Comparison of ENCODE assay signal across 8 mouse cellular contexts in genomic region chr6:34447961-34448360, GRCm38 (mm10). TPM values are rescaled to one million over a fixed set of nuclear protein-coding genes. Genes with fewer than 3 reads are reported as not detected.
DNase-seq lines count a peak whose midpoint lies in the region; ATAC-seq and TF ChIP-seq lines count a peak whose summit lies in the region.

No protein-coding gene starts in this region.

- TF ChIP-seq CTCF in intestine, postnatal 0 days (IDR thresholded peaks at IDR 0.05; ENCODE audit: low read depth): peak; percentile 90

- no peaks in the 10 kb centered on the region for H3K9me3 ChIP-seq in neural tube, embryonic 15.5 days (replicated peaks)
- no peaks in the 10 kb centered on the region for H3K9me3 ChIP-seq in intestine, postnatal 0 days (ENCODE audit: control insufficient read depth)
- H3K9me3 ChIP-seq in limb, embryonic 14.5 days (ENCODE audit: control insufficient read depth, low read length): no peaks in the 10 kb centered on the region

- H3K27me3 ChIP-seq in neural tube, embryonic 15.5 days (replicated peaks): no peaks in the 10 kb centered on the region
- no peaks in the 10 kb centered on the region for H3K27me3 ChIP-seq in intestine, postnatal 0 days (replicated peaks; ENCODE audit: control insufficient read depth, insufficient read depth, low read length)
- H3K27me3 ChIP-seq in limb, embryonic 14.5 days (ENCODE audit: control insufficient read depth, insufficient read depth, low read length): no peaks in the 10 kb centered on the region

- no peak overlapping the region for H3K4me2 ChIP-seq in neural tube, embryonic 15.5 days
- no peak overlapping the region for H3K4me2 ChIP-seq in intestine, postnatal 0 days (replicated peaks; ENCODE audit: low read depth)
- no peak overlapping the region for H3K4me2 ChIP-seq in limb, embryonic 14.5 days (replicated peaks; ENCODE audit: low read depth, low read length, severe bottlenecking)

- no peaks in the 10 kb centered on the region for H3K4me1 ChIP-seq in neural tube, embryonic 15.5 days
- H3K4me1 ChIP-seq in intestine, postnatal 0 days (replicated peaks; ENCODE audit: control insufficient read depth, insufficient read depth, low read length): no peaks in the 10 kb centered on the region
- no peaks in the 10 kb centered on the region for H3K4me1 ChIP-seq in limb, embryonic 14.5 days (ENCODE audit: control insufficient read depth, insufficient read depth, low read length)

- H3K27ac ChIP-seq in neural tube, embryonic 15.5 days (replicated peaks): no peak overlapping the region
- H3K27ac ChIP-seq in intestine, postnatal 0 days (ENCODE audit: low read depth, low read length): no peak overlapping the region
- H3K27ac ChIP-seq in limb, embryonic 14.5 days (replicated peaks; ENCODE audit: low read depth, low read length): no peak overlapping the region

- no peak overlapping the region for H3K4me3 ChIP-seq in neural tube, embryonic 15.5 days (replicated peaks)
- H3K4me3 ChIP-seq in intestine, postnatal 0 days (ENCODE audit: low read depth, low read length): no peak overlapping the region
- H3K4me3 ChIP-seq in limb, embryonic 14.5 days (replicated peaks; ENCODE audit: low read length): no peak overlapping the region

- no peak for ATAC-seq in neural tube, embryonic 15.5 days (ENCODE audit: low FRiP score)
- no peak for ATAC-seq in intestine, postnatal 0 days
- ATAC-seq in limb, embryonic 14.5 days (ENCODE audit: low FRiP score, low read depth): no peak

- WGBS in neural tube, embryonic 15.5 days: 8% methylated on average over 2 of the region's 2 CpGs
- WGBS in intestine, postnatal 0 days: 7% methylated on average over 2 of the region's 2 CpGs
- WGBS in limb, embryonic 14.5 days: 8% methylated on average over 2 of the region's 2 CpGs

- DNase-seq in neural tube, embryonic 10.5 days (ENCODE audit: extremely low spot score, low spot score): peak; percentile 57
- peak; percentile 67 for DNase-seq in c-Kit-positive CD71-positive TER-119-positive erythroid progenitor cells, embryonic 14.5 days (ENCODE audit: low spot score)
- DNase-seq in frontal cortex, postnatal 10 days (ENCODE audit: low spot score in 2 of 2): peak; percentile 34 to 53
- DNase-seq in limb, embryonic 14.5 days (ENCODE audit: low spot score): peak; percentile 78
- peak; percentile 53 for DNase-seq in ovary, postnatal 36 days (ENCODE audit: low spot score)
- peak; percentile 62 to 68 for DNase-seq in thymus, postnatal 36 days

- TF ChIP-seq POLR2A in limb, embryonic 14.5 days (IDR thresholded peaks at IDR 0.05; ENCODE audit: borderline replicate concordance, extremely low read depth, insufficient read depth, insufficient read length): no peak

- H3K36me3 ChIP-seq in neural tube, embryonic 15.5 days: no peaks in the 10 kb centered on the region
- H3K36me3 ChIP-seq in intestine, postnatal 0 days (ENCODE audit: control insufficient read depth, insufficient read depth): no peaks in the 10 kb centered on the region
- H3K36me3 ChIP-seq in limb, embryonic 14.5 days (ENCODE audit: control insufficient read depth, insufficient read depth, low read length): no peaks in the 10 kb centered on the region

- no peak overlapping the region for H3K9ac ChIP-seq in neural tube, embryonic 15.5 days (replicated peaks)
- no peak overlapping the region for H3K9ac ChIP-seq in intestine, postnatal 0 days (ENCODE audit: low read depth, low read length)
- no peak overlapping the region for H3K9ac ChIP-seq in limb, embryonic 14.5 days (ENCODE audit: low read depth, low read length, severe bottlenecking)

RNA-seq across cellular contexts. Expression of gene Bpgm, which starts 28.0 kb away (rescaled TPM):
- polyA plus RNA-seq in neural tube, embryonic 15.5 days (2015; fragmentation: Nextera tagmentation; extraction: Ambion mirVana): 70.5 and 82.6 TPM in 2 replicates
- polyA plus RNA-seq in intestine, postnatal 0 days (2015; fragmentation: Nextera tagmentation; extraction: Ambion mirVana): 70.8 and 73.1 TPM in 2 replicates
- polyA plus RNA-seq in limb, embryonic 14.5 days (2012; rRNA removed): 30.0 and 38.5 TPM in 2 replicates
- polyA plus RNA-seq in limb, embryonic 14.5 days (2014; fragmentation: Nextera tagmentation; extraction: Ambion mirVana): 37.1 and 37.5 TPM in 2 replicates

RNA-seq across cellular contexts. Expression of gene Akr1b7, which starts 35.8 kb away (rescaled TPM):
- polyA plus RNA-seq in neural tube, embryonic 15.5 days (2015; fragmentation: Nextera tagmentation; extraction: Ambion mirVana): 0.35 and 0.65 TPM in 2 replicates
- polyA plus RNA-seq in intestine, postnatal 0 days (2015; fragmentation: Nextera tagmentation; extraction: Ambion mirVana): 5.3 and 6.5 TPM in 2 replicates
- polyA plus RNA-seq in limb, embryonic 14.5 days (2012; rRNA removed): 0.05 TPM in 1 of 2 replicates, not detected in the other
- not detected in 2 replicates for polyA plus RNA-seq in limb, embryonic 14.5 days (2014; fragmentation: Nextera tagmentation; extraction: Ambion mirVana)
